Mouse (Mus musculus) CD4-positive, CD25-positive, alpha-beta regulatory T cell, adult 2 months (primary cell): Measurements from ENCODE around the gene Olfr763.
"Not testable (repeated sequence)": the region's sequence is repeated elsewhere in the genome, so short reads cannot be mapped to it uniquely, and the experiment has no call there.

Experiments used
- DNase-seq: peaks from one replicate; pipeline ENCODE4 v3.0.0-alpha.2; 2012; ENCODE audit warnings: low read depth, low spot score

Olfr763 gene

GRCm38 (mm10) chr10:129039796-129040195, 29.2 kb downstream of the Olfr763 start, which contains the start of gene Olfr764-ps1:
Gene Olfr764-ps1 (minus strand): TSS chr10:129039896.
- DNase-seq, result no peak

- DNase-seq, result not testable (repeated sequence)
These were observed 39.3 kb downstream of the Olfr763 start, which contains the start of gene Olfr765 for GRCm38 (mm10) chr10:129049898-129050297. Gene Olfr765 (minus strand): TSS chr10:129049998.
